Mouse (Mus musculus) v-Abl transformed pro-B cells (cell line): ENCODE results near the gene Slc17a9.

Experiments
- in situ Hi-C, 2 experiments: fragments of 400-800 bp; cut with MboI; formaldehyde crosslinking; loops; one replicate each; pipeline ENCODE4 v1.15.1; 2025; ENCODE audit not compliant: unreplicated experiment in 2 of 2

Slc17a9 gene

GRCm38 (mm10) chr2:180709023-180709922, 15.8 kb upstream of the Slc17a9 start:
- in situ Hi-C loops, result loop anchor here (25.0 kb wide), 2 partner anchors 653 to 778 kb away; partner anchors contain the start of genes Abhd16b (in 1 of the 2), Arfrp1 (in 1 of the 2), Tpd52l2 (in 1 of the 2) and Zgpat (in 1 of the 2)

- in situ Hi-C loops, result loop anchor here (5.0 to 25.0 kb wide), 3 partner anchors 268 to 777 kb away; partner anchors contain the start of genes Abhd16b (in 1 of the 2), Arfrp1 (in 1 of the 2), Tpd52l2 (in 1 of the 2) and Zgpat (in 1 of the 2)
These were observed 15.2 kb upstream of the Slc17a9 start, which contains the start of the genes Dido1 and Gid8 for GRCm38 (mm10) chr2:180709923-180710272. Gene Dido1 (minus strand): TSS chr2:180709999. Gene Gid8 (plus strand): TSS chr2:180710117.

DNA sequence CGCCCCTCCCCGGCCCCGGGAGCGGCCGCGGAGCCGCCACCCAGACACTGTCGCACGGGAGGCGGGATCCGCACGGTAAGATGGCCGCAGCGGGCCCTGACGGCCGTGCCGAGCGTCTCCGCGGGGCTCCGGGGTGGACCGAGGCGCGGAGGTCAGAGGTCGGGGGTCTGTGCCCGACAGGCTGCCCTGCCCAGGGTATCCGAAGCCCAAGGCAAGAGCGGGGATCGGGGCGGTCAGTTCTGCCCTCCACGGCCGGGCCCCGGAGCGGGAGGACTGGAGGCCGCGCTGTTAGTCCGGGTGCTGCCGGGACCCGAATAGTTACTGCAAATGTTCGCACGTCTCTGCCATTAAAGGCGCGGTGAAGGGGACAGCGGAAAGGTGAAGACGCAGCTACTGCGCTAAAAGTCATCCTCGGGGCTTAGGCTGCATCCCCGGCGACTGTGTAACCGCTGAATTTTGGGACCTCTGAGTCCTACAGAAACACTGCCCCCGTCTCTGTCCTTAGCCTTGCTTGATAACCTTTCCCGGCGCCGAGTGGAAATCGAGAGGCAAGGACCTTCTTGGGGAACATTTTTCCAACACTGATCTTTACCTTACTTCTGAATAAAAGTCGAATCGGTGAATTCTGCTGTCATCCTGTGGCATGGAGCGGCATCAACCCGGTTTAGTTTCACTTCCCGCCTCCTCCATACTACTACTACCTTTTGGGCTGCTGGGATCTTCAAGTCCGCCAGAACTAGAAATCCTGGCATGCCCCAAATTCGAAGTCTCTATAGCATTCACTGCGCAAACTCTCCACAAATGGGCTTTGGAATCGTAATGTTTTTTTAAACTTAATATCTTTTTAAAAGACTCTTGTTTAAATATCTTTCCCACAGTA, 14.5 kb upstream of the Slc17a9 start:
- in situ Hi-C loops, result loop anchor here (5.0 to 25.0 kb wide), 3 partner anchors 268 to 777 kb away; partner anchors contain the start of genes Abhd16b (in 1 of the 2), Arfrp1 (in 1 of the 2), Tpd52l2 (in 1 of the 2) and Zgpat (in 1 of the 2)

DNA sequence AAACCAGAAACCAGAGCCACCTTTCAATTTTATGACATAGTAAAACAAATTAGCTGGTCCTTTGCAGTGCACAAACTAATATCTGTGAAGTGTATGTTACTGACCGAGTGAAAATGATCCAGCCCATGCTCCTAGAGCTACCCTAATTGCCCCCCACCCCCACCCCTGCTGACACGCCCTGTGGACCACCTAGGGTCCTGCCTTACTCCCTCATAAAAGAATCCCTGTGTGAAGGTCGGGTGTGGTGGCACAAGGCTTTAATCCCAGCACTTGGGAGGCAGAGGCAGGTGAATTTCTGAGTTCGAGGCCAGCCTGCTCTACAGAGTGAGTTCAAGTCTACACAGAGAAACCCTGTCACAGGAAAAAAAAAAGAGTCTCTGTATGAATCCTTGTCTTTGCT, 13.5 kb upstream of the Slc17a9 start:
- in situ Hi-C loops, result loop anchor here (5.0 to 25.0 kb wide), 3 partner anchors 269 to 776 kb away; partner anchors contain the start of genes Abhd16b (in 1 of the 2), Arfrp1 (in 1 of the 2), Tpd52l2 (in 1 of the 2) and Zgpat (in 1 of the 2)

DNA sequence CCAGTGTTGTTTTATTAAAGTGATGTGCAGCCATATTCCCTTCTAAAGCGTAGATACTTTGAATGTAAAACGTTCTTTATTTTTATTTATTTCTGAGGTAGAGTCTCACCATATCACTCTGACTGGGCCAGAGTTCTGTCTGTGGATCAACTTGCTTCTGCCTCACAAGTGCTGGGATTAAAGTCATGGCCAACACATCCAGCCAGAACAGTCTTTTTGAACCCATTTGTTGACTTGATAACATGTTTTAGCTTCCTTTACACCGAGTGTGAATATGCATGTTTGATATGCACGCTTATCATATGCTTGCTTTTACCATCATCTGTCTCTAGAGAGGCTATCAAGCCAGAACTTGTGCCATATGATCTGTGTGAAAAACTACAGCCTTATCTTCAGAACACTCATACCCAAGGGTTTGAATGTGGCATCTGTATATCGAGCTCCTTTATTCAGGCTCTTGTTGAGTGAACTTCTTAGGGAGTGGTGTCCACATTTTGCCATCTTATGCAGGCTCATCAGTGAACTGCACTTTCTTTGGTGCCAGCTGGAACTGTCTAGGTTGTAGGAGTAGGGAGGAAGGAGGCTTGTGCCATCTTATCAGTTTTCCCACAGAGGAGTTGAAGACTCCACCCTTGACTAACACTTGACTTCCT, 12.9 kb upstream of the Slc17a9 start:
- in situ Hi-C loops, result loop anchor here (5.0 to 25.0 kb wide), 3 partner anchors 270 to 775 kb away; partner anchors contain the start of genes Abhd16b (in 1 of the 2), Arfrp1 (in 1 of the 2), Tpd52l2 (in 1 of the 2) and Zgpat (in 1 of the 2)

DNA sequence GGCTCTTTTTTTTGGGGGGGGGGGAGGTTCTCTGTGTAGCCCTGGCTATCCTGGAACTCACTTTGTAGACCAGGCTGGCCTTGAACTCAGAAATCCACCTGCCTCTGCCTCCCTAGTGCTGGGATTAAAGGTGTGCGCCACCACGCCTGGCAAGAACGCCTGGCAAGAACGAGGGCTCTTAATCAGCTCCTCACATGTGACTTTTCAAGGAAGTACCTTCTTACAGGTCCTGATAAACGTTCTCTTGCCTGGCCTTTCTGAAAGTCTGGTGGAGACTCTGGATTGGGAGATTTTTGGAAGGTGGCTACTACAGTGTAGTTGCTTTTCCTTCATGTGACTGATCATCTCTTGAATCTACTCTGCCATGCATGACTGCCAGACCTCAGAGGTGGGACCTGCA, 2.3 kb upstream of the Slc17a9 start:
- in situ Hi-C loops, result loop anchor here (25.0 kb wide), 2 partner anchors 640 to 765 kb away; partner anchors contain the start of genes Abhd16b (in 1 of the 2), Arfrp1 (in 1 of the 2), Tpd52l2 (in 1 of the 2) and Zgpat (in 1 of the 2)

- in situ Hi-C loops, result loop anchor here (25.0 kb wide), 2 partner anchors 638 to 763 kb away; partner anchors contain the start of genes Abhd16b (in 1 of the 2), Arfrp1 (in 1 of the 2), Tpd52l2 (in 1 of the 2) and Zgpat (in 1 of the 2)
These were observed 1.2 kb upstream of the Slc17a9 start for GRCm38 (mm10) chr2:180723865-180724264.

GRCm38 (mm10) chr2:180725414-180725778, 333 bp downstream of the Slc17a9 start:
- in situ Hi-C loops, result no loop called here

- in situ Hi-C loops, result no loop called here
These were observed 980 bp downstream of the Slc17a9 start for GRCm38 (mm10) chr2:180725856-180726629.

DNA sequence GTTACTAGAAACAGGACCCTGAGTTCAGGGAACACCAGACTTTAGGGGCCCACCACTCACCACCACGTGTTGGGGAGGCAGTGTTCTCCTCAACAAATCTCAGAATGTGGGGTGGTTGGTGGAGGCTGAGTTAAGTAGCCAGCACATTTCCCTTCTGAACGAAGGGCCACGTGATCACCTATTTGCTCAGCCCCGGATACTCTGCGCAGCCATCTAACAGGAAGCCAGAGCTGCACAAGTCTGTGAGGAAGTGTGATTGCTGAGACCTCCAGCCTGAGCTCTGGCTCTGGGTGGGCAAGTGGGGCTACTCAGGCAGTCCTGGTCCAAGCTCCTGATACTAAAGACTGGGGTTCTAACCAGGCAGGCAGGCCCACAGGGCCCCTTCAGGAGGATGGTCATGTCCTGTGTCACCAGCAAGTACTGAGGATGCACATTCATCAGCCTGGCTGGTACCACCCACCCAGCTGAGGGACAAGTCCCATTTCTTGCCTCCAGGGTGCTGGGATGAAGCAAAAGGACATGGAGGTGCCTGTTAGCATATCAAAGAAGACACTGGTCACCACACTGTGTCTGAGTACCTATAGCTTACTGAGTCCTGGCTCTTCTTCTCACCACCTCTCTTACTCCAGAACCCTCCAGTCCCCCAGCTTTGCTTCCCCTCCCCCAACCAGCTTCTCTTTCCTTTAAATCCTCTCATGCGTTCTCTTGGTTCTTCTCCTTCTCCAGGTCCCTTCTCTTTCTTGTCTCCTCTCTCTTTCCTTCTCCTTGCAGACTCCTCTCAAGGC, 1.8 kb downstream of the Slc17a9 start:
- in situ Hi-C loops, result no loop called here

- in situ Hi-C loops, result no loop called here
These were observed 2.6 kb downstream of the Slc17a9 start for GRCm38 (mm10) chr2:180727613-180728021.

- in situ Hi-C loops, result no loop called here
These were observed 6.0 kb downstream of the Slc17a9 start for GRCm38 (mm10) chr2:180731036-180731435.

DNA sequence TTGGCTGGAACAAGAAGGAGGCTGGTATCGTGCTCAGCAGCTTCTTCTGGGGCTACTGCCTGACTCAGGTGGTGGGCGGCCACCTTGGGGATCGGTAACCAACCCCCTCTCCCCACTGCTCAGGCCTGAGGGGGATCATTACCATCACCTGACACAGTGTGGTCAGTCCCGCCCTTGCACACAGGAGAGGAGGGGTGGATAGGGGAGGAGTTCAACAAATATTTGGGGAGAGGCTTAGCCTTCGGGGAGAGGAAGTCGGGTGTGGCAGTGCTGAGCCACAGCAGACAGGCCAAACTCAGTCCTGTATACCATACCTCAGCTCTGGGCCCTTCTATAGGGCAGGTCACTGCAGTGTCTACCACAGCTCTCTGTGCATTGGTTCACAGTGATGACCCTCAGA, 6.9 kb downstream of the Slc17a9 start:
- in situ Hi-C loops, result no loop called here

DNA sequence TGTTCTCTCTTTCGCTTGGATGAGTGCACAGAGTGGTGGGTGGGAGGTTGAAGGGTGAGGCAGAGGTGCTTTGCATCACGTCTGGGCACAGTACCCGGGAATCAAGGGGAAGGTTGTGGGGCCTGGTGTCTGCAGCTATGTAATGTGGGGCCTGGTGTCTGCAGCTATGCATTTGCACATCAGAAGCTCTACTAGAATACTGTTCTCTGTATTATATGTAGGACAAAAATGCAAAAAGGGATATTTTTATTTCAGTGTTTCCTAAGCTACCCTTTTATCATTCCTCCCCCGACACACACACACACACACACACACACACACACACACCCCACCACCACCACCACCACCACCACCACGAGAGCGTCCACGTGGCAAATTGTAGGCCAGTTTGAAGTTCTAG, 10.2 kb downstream of the Slc17a9 start:
- in situ Hi-C loops, result no loop called here

DNA sequence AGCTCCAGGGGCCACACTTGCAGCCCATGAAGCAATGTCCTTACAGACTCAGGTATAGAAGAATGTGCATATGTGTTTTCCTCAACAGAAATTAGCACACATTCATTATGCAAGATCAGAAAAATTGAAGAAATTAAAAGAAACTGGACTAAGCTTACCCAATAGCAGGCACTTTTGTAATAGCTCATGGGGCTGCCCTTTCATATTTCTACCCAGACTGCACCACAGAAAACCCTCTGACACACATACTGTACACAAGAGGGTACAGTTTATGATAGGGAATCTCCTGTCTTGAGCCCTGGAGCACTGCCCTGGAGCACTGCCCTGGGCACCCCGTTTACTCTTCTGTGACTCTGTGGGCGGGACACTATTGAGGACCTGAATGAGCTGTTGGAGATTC, 12.9 kb downstream of the Slc17a9 start:
- in situ Hi-C loops, result no loop called here

GRCm38 (mm10) chr2:180740349-180740748, 15.3 kb downstream of the Slc17a9 start:
- in situ Hi-C loops, result loop anchor here (5.0 kb wide), 1 partner anchor 58 kb away; no protein-coding TSS in a partner anchor

DNA sequence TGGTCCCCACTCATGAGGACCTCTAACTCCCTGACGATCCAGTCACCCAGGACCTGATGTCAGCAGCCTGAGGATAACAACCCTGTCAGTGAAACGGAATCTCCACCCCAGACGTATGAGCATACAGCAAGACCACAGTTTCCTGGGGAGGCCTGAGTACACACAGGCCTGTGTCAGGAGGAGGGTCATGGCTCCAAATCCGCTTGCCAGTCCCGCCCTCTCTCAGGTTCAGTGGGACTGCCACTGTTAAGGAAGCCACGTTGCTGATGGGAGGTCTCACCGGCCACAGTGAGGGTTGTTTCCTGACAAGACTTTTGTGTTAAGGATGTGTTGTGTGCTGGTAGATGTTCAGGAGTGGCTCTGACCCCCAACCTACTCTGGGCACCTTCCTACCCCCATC, 16.4 kb downstream of the Slc17a9 start:
- in situ Hi-C loops, result loop anchor here (5.0 kb wide), 1 partner anchor 59 kb away; no protein-coding TSS in a partner anchor

DNA sequence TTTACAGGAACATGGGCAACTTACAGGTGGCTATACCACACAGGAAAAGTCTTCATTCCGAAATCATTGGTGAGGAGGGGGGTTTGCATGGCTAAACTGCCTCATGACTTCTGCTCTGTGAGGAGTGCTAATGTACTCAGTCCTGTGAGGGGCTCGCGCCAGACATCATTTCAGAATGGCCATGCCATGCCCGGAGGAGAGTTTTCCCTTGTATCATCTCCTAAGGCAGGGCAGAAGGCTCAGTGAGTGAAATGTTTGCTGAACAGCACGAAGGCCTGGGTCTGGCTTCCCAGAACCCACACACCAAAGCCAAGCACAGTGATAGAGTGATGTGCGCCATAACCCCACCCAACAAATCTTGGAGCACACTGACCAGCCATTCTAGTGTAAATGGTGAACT, 17.8 kb downstream of the Slc17a9 start:
- in situ Hi-C loops, result loop anchor here (5.0 kb wide), 1 partner anchor 61 kb away; no protein-coding TSS in a partner anchor
